Mouse (Mus musculus) mature B cell (primary cell): ENCODE measurements around the gene Agbl1.
"Not testable (repeated sequence)": the region's sequence is repeated elsewhere in the genome, so short reads cannot be mapped to it uniquely, and the experiment has no call there.

Experiments
- in situ Hi-C: fragments of 300-500 bp; cut with MboI; formaldehyde crosslinking; loops from 2 replicates; pipeline ENCODE4 v1.14.3; 2019

Agbl1 gene

GRCm38 (mm10) chr7:76562506-76562905, 332.8 kb downstream of the Agbl1 start:
- in situ Hi-C loops = no loop called here

GRCm38 (mm10) chr7:76594566-76595079, 364.9 kb downstream of the Agbl1 start:
- in situ Hi-C loops = no loop called here

GRCm38 (mm10) chr7:76597812-76598211, 368.1 kb downstream of the Agbl1 start:
- in situ Hi-C loops = no loop called here

GRCm38 (mm10) chr7:76600050-76600690, 370.5 kb downstream of the Agbl1 start:
- in situ Hi-C loops = no loop called here

GRCm38 (mm10) chr7:76629528-76629927, 399.8 kb downstream of the Agbl1 start:
- in situ Hi-C loops = no loop called here

GRCm38 (mm10) chr7:76650984-76651383, 421.3 kb downstream of the Agbl1 start:
- in situ Hi-C loops = no loop called here

GRCm38 (mm10) chr7:76661072-76661471, 431.4 kb downstream of the Agbl1 start:
- in situ Hi-C loops = no loop called here

GRCm38 (mm10) chr7:76674856-76675255, 445.2 kb downstream of the Agbl1 start:
- in situ Hi-C loops = no loop called here

GRCm38 (mm10) chr7:76701224-76701623, 471.5 kb downstream of the Agbl1 start:
- in situ Hi-C loops = no loop called here

- in situ Hi-C loops = not testable (repeated sequence)
Observed at GRCm38 (mm10) chr7:76732220-76732619, 502.5 kb downstream of the Agbl1 start.

- in situ Hi-C loops = no loop called here
Observed at GRCm38 (mm10) chr7:76777237-76777855, 547.7 kb downstream of the Agbl1 start.

- in situ Hi-C loops = no loop called here
Observed at GRCm38 (mm10) chr7:76780446-76780845, 550.8 kb downstream of the Agbl1 start.

- in situ Hi-C loops = no loop called here
Observed at GRCm38 (mm10) chr7:76788561-76789306, 559.0 kb downstream of the Agbl1 start.

- in situ Hi-C loops = no loop called here
Observed at GRCm38 (mm10) chr7:76790041-76790440, 560.4 kb downstream of the Agbl1 start.

- in situ Hi-C loops = no loop called here
Observed at GRCm38 (mm10) chr7:76791247-76791646, 561.6 kb downstream of the Agbl1 start.

GRCm38 (mm10) chr7:76810003-76810402, 580.3 kb downstream of the Agbl1 start:
- in situ Hi-C loops = no loop called here

GRCm38 (mm10) chr7:76820571-76820970, 590.9 kb downstream of the Agbl1 start:
- in situ Hi-C loops = no loop called here

GRCm38 (mm10) chr7:76842146-76842545, 612.5 kb downstream of the Agbl1 start:
- in situ Hi-C loops = no loop called here

GRCm38 (mm10) chr7:76889416-76890209, 659.9 kb downstream of the Agbl1 start:
- in situ Hi-C loops = no loop called here

GRCm38 (mm10) chr7:76904096-76904495, 674.4 kb downstream of the Agbl1 start:
- in situ Hi-C loops = no loop called here

GRCm38 (mm10) chr7:76911672-76912071, 682.0 kb downstream of the Agbl1 start:
- in situ Hi-C loops = no loop called here

- in situ Hi-C loops = no loop called here
Observed at GRCm38 (mm10) chr7:76918871-76919270, 689.2 kb downstream of the Agbl1 start.
